Mouse (Mus musculus) liver, adult 2 months (tissue): ENCODE data around the gene Sec1.

ENCODE experiments used
- CTCF ChIP-seq: fragments of 200-500 bp; IDR thresholded peaks from 2 replicates; pipeline ENCODE4 v1.5.1; 2011; ENCODE audit warnings: low read depth, low read length, control low read depth
- POLR2A ChIP-seq: fragments of 200-500 bp; IDR thresholded peaks from 2 replicates; pipeline ENCODE4 v1.6.1; 2011; ENCODE audit warnings: low read length, control low read depth; ENCODE audit not compliant: insufficient read depth; ENCODE audit errors: extremely low read depth

DNA sequence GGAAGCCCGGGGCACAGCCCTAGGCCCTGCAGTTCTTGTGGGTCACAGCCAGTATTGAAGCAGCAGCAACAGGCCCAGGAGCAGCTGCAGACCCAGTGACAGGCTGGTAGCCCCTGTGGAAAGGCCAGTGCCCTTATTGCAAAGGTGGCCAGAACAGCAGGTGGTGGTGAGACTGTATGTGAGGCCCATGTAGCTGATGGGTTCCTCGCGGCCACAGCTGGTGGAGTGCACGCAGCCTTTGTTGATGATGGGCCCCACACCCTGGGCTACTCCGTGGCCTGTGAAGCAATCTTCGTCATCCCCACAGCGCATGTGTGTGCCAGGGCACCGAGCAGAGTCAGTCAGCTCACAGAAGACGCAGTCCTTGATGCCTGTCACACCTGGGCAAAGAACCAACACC, 30.9 kb upstream of the Sec1 start:
- no peak for TF ChIP-seq CTCF
- TF ChIP-seq POLR2A = no peak
